Mouse (Mus musculus): ENCODE results near the gene Immp2l.
"Not testable (repeated sequence)": the region's sequence is repeated elsewhere in the genome, so short reads cannot be mapped to it uniquely, and the experiment has no call there.

Gene Immp2l

GRCm38 (mm10) chr12:41724585-41724984 is 700.7 kb downstream of the Immp2l start:
- no peak for DNase-seq

DNA sequence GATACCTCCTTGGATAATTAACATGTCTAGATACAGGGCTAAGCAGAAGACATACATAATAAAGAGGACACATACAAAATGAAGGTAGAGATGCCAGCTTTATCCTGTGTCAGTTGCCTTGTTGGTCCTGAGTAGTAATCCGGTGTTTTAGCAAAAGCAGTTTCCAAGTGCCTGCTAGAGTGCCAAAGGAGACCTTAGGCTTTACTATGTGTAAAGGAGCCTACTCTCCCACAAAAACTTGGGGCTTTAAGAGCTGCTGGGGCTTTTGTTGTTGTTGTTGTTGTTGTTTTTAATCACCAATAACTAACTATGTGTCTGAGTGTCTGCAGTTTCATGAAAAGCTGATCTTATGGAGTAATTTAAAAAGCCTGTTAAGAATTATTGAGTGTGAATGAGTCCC is 702.8 kb downstream of the Immp2l start:
- DNase-seq, result no peak

- no peak for DNase-seq
Observed at GRCm38 (mm10) chr12:41727221-41727620, 703.3 kb downstream of the Immp2l start.

- no peak for DNase-seq
Observed at GRCm38 (mm10) chr12:41727764-41728338, 704.0 kb downstream of the Immp2l start.

DNA sequence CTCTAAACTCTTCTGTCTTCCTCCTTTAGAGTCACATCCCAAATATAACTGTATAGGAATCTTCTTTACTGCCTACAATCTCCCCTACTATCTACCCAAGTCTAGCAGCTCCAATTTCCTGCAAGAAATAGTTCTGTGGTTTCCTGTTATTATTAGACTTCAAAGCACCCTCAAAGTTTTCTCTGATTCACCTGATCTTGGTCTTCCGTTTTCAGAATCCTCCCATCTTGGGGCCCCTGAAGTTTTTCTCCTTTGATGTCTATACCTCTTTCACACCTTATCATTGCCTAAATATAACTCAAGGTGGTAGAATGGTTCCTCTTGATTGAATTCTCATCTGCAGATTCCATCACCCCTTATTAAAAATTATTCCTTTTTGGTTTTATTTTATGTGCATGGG is 704.6 kb downstream of the Immp2l start:
- no peak for DNase-seq

DNA sequence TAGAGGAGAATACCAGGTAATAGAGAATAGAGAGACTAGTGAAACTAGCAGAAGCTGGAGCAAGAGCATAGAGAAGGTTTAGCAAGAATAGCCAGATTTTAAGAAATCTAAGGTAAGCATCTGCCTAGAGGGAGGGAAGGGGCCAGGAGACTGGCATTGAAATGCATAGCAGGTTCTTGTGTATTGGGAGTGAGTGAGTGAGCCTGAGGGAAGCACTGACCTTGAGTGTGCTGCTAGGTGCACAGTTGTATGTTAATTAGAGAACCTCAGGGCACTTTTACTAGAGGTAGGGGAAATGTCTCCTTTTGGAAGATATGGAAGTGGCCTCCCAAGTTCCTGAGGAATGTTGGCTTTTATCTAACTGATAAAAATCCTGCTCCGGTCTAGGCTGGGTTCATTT is 705.9 kb downstream of the Immp2l start:
- DNase-seq, result no peak

DNA sequence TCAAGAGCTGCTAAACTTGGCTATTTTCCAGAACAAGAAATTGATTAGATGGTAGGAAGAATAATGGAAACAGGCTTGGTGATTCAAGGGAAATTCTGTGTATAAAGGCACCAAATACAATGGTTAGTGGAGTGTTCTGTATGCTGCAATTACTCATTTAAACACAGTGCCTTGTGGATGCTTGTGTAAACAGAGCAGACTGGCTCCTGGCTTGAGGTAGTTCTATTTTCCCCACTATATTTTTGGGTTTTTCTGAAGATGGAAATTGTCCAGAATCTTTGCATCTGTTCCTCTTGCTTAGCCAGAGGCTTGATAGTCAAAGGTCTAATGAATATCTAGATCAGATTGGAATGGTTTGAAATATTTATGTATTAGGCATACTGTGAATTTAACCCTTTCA is 709.3 kb downstream of the Immp2l start:
- no peak for DNase-seq

- DNase-seq, result no peak
Observed at GRCm38 (mm10) chr12:41742887-41743286, 719.0 kb downstream of the Immp2l start.

DNA sequence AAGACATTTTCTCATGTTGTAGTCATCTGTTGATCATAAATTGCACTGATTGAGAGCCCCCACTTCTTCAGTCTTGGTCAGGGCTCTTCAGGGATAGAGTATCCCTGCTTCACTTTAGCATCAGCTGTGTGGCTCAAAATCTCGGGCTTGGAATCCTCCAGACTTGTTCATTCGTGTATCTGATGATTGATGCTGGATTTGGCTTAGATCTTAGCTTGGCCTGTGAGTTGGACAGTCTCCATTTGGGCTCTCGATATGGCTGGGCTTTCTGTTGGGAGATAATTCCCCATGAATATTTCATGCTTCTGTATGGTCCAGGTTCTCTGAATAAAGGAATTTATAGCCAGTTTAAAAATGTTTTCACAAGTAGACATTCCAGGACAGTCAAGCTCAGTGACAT is 739.5 kb downstream of the Immp2l start:
- no peak for DNase-seq

- no peak for DNase-seq
Observed at GRCm38 (mm10) chr12:41773961-41774360, 750.1 kb downstream of the Immp2l start.

DNA sequence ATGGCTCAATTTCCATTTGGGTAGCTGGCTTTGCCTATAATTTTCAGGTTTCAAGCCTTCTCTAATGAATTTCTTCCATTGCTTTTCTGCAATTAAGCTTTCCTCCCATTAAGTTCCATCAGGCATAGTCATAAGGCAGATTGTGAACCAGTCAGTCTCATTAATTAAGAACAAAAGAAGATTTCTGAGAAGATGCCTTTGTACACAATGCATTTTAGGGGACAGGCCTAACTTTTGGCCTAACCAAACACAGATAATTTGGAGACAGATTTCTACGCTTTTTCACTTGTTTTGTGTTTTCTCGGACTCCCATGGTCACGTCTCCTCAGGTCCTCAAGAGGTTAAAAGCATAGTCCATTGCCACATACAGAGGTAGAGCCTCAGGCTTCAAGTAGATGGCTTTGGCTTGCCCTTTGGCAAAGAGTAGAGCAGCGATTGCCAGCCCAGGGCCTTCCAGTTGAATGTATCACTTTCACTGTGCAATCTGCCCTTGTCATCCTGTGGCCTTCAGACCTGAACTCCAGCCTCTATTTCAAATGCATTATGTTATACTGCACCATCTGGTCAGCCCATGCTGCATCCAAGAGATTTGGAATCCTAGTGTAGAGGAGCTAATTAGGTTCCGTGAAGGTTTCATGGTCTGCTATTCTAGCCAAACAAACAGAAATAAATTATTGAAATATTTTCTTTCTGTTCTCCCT is 750.9 kb downstream of the Immp2l start:
- no peak for DNase-seq

DNA sequence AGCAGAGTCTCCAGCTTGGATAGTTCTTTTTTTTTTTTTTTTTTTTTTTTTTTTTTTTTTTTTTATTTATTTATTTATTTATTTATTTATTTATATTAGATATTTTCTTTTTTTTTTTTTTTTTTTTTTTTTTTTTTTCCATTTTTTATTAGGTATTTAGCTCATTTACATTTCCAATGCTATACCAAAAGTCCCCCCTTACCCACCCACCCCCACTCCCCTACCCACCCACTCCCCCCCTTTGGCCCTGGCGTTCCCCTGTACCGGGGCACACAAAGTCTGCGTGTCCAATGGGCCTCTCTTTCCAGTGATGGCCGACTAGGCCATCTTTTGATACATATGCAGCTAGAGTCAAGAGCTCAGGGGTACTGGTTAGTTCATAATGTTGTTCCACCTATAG is 753.9 kb downstream of the Immp2l start:
- DNase-seq, result not testable (repeated sequence)

- not testable (repeated sequence) for DNase-seq
Observed at GRCm38 (mm10) chr12:41793681-41794080, 769.8 kb downstream of the Immp2l start.

- DNase-seq, result no peak
Observed at GRCm38 (mm10) chr12:41829517-41829916, 805.6 kb downstream of the Immp2l start.

DNA sequence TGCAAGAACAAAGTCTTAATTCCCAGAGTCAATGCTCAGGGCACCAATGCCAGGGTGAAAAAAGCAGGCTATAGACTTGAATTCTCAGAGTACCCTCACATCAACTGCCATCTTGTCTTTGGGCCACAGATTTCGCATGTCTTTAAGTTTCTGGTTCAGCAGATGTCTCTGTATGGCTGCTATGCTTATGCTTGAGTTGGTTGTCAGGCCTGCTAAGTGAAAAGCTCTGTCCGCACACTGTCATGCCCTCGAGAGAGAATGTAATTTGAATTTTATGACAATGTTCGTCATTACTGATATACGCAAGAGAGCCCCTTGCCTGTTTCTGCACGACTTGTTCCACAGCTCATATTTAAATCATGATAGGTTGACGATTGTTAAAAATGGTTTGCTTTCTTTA is 807.8 kb downstream of the Immp2l start:
- no peak for DNase-seq

GRCm38 (mm10) chr12:41834646-41835045 is 810.8 kb downstream of the Immp2l start:
- no peak for DNase-seq

GRCm38 (mm10) chr12:41838334-41838847 is 814.5 kb downstream of the Immp2l start:
- no peak for DNase-seq

DNA sequence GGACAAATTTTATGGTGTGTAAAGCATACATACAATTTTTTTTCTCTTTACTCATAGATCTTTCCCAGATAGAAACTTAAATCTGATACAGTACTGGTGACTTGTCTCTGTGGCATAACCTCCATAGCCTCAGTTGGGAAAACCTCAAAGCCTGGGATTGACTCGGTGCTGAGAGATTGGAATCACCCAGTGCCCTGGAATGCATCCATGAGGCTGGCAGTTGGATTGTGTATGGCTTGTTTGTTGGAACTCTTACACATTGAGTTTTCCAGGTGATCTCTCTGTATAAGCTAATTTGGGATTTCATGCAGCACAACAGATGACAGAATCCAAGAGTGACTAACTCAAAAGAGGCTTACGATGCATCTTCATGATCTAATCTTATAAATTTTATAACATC is 815.4 kb downstream of the Immp2l start:
- no peak for DNase-seq

GRCm38 (mm10) chr12:41842694-41843329 is 818.9 kb downstream of the Immp2l start:
- DNase-seq, result no peak

DNA sequence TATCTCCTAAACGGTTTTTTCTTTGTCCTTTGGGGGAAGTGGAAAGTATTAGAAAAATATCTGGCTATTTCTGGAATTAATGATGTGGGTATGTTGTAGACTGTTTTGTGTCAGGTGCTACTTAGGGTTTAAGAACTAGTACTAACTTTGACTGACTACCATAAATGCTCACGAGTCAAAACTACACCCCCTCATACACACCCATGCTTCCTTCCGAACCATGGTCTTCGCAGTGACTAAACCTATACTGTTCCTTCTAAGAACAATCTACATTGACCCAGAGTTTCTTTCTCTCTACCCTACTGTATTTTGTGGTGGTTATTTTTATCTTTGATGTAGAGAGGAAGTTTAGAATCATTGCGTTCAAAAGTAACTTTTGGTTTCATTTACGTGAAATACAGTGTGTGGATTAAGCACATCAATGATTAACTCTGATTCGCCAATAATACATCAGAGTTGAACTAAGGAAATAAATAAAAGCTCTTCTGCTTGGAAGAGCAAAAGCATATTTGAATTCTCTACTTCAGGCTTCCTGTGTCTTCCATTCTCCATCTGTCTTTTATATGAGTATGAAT is 828.1 kb downstream of the Immp2l start:
- peak; percentile 9 to 24 for DNase-seq

DNA sequence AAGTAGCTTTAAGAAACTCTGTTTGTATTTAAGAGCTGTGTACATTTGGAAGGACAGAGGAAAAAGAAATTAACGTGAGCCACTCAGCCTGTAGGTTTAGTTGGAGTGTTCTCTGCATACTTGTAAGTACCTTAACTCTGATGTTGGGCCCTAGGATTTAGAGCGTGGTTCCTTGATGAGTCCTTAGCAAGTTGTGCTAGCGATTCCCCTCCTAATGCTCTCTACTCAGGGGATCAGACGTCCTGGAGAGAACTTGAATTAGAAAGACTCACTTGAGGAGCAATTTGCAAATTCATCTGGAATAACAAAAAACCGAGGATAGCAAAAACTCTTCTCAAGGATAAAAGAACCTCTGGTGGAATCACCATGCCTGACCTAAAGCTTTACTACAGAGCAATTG is 835.8 kb downstream of the Immp2l start:
- not testable (repeated sequence) for DNase-seq

DNA sequence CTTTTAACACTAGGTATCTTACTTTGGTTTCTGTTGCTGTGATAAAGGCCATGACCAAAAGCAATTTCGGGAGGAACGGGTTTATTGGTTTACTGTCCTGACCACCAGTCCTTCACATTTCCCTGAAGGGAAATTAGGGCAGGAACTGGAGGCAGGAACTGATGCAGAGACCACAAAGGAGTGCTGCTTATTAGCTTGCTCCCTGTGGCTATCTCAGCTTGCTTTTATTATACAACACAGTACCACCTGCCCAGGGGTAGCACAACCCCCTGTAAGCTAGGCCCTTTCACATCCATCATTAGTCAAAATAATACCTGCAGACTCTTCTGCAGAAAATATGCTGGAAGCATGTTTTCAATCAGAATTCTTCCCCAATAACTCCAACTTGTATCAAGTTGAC is 844.4 kb downstream of the Immp2l start:
- DNase-seq, result no peak

GRCm38 (mm10) chr12:41874015-41874414 is 850.1 kb downstream of the Immp2l start:
- DNase-seq, result no peak

All from B cell, adult 2 months (primary cell).